Comparison of ENCODE assay signal across 12 mouse cellular contexts in genomic region chrX:162113257-162113656, GRCm38 (mm10). TPM values are rescaled to one million over a fixed set of nuclear protein-coding genes. Genes with fewer than 3 reads are reported as not detected.
A peak's percentile ranks its signal among the peaks of the same experiment; 100 is the strongest.
DNase-seq lines count a peak whose midpoint lies in the region; ATAC-seq and TF ChIP-seq lines count a peak whose summit lies in the region.
"Had no signal": no experiment of that assay in that cellular context is flagged by ENCODE, and none has a peak within 500 bp of the region (broad histone marks: within the 10 kb centered on the region; RNA-seq: fewer than 3 reads in every experiment).

No protein-coding gene starts in this region.

- no peak for ATAC-seq in midbrain, postnatal 0 days (ENCODE audit: low FRiP score)
- no peak for ATAC-seq in midbrain, embryonic 16.5 days
- ATAC-seq in kidney, postnatal 0 days (replicated peaks; ENCODE audit: low FRiP score, low read depth): no peak
- ATAC-seq: forebrain, embryonic 16.5 days had no signal

- H3K4me1 ChIP-seq in midbrain, postnatal 0 days (ENCODE audit: insufficient read depth, low read length): no peaks in the 10 kb centered on the region
- no peaks in the 10 kb centered on the region for H3K4me1 ChIP-seq in midbrain, embryonic 16.5 days (ENCODE audit: control insufficient read depth, insufficient read depth, low read length)
- no peaks in the 10 kb centered on the region for H3K4me1 ChIP-seq in kidney, postnatal 0 days (replicated peaks; ENCODE audit: insufficient read depth, low read length)
- H3K4me1 ChIP-seq in cerebellum, adult 2 months (ENCODE audit: control insufficient read depth, insufficient read depth, low read length): no peaks in the 10 kb centered on the region
- H3K4me1 ChIP-seq: liver, embryonic 13.5 days had no signal

- peak; percentile 34 to 47 for DNase-seq in cerebellum, postnatal 10 days
- DNase-seq in cerebellum, adult 18-20 months: no peak
- DNase-seq in midbrain, postnatal 0 days (ENCODE audit: low spot score): peak; percentile 25
- DNase-seq in kidney, postnatal 0 days (ENCODE audit: low spot score): peak; percentile 47
- peak; percentile 25 for DNase-seq in yolk sac, embryonic 10.5 days (ENCODE audit: low spot score)
- no peak for DNase-seq in cerebellum, adult 2 months
- no peak for DNase-seq in ovary, adult 18-20 months (ENCODE audit: low spot score)
- DNase-seq: layer of hippocampus, adult 9-11 months; liver, embryonic 13.5 days had no signal

- no peaks in the 10 kb centered on the region for H3K9me3 ChIP-seq in midbrain, postnatal 0 days (ENCODE audit: low read length)
- no peaks in the 10 kb centered on the region for H3K9me3 ChIP-seq in midbrain, embryonic 16.5 days (replicated peaks; ENCODE audit: control insufficient read depth, low read length, poor library complexity, severe bottlenecking)
- no peaks in the 10 kb centered on the region for H3K9me3 ChIP-seq in kidney, postnatal 0 days (replicated peaks; ENCODE audit: low read length)
- H3K9me3 ChIP-seq: heart, embryonic 15.5 days; liver, embryonic 13.5 days had no signal

- TF ChIP-seq CTCF in midbrain, postnatal 0 days (IDR thresholded peaks at IDR 0.05): no peak
- TF ChIP-seq CTCF in kidney, postnatal 0 days (IDR thresholded peaks at IDR 0.05; ENCODE audit: low read depth): no peak
- no peak for TF ChIP-seq CTCF in cerebellum, adult 2 months (IDR thresholded peaks at IDR 0.05; ENCODE audit: borderline replicate concordance, insufficient read depth, low read depth, low read length)

- 62% methylated on average over 5 of the region's 5 CpGs for WGBS in midbrain, postnatal 0 days
- WGBS in midbrain, embryonic 16.5 days: 70% methylated on average over 5 of the region's 5 CpGs
- WGBS in kidney, postnatal 0 days: 46% methylated on average over 5 of the region's 5 CpGs
- WGBS in cerebellum, adult 2 months: 28% methylated on average over 5 of the region's 5 CpGs

- no peaks in the 10 kb centered on the region for H3K36me3 ChIP-seq in midbrain, postnatal 0 days (ENCODE audit: insufficient read depth, low read length)
- H3K36me3 ChIP-seq in midbrain, embryonic 16.5 days (ENCODE audit: control insufficient read depth, insufficient read depth, low read length): no peaks in the 10 kb centered on the region
- no peaks in the 10 kb centered on the region for H3K36me3 ChIP-seq in kidney, postnatal 0 days (ENCODE audit: insufficient read depth, low read length)
- H3K36me3 ChIP-seq: heart, embryonic 15.5 days; liver, embryonic 13.5 days had no signal

- H3K4me2 ChIP-seq in midbrain, postnatal 0 days (ENCODE audit: low read depth, low read length, poor library complexity, severe bottlenecking): no peak overlapping the region
- H3K4me2 ChIP-seq in midbrain, embryonic 16.5 days (ENCODE audit: low read length): no peak overlapping the region
- H3K4me2 ChIP-seq in kidney, postnatal 0 days (ENCODE audit: low read length): no peak overlapping the region
- H3K4me2 ChIP-seq: heart, embryonic 15.5 days; liver, embryonic 13.5 days had no signal

- H3K27ac ChIP-seq in midbrain, postnatal 0 days (ENCODE audit: low read depth, low read length): no peak overlapping the region
- no peak overlapping the region for H3K27ac ChIP-seq in midbrain, embryonic 16.5 days (ENCODE audit: low read length)
- no peak overlapping the region for H3K27ac ChIP-seq in kidney, postnatal 0 days
- no peak overlapping the region for H3K27ac ChIP-seq in cerebellum, adult 2 months (ENCODE audit: insufficient read depth, low read length)
- H3K27ac ChIP-seq: heart, embryonic 15.5 days; liver, embryonic 13.5 days had no signal

- no peak overlapping the region for H3K4me3 ChIP-seq in midbrain, postnatal 0 days (ENCODE audit: low read depth, low read length)
- no peak overlapping the region for H3K4me3 ChIP-seq in midbrain, embryonic 16.5 days (ENCODE audit: low read depth, low read length)
- no peak overlapping the region for H3K4me3 ChIP-seq in kidney, postnatal 0 days (replicated peaks; ENCODE audit: low read depth, low read length)
- H3K4me3 ChIP-seq in cerebellum, adult 2 months (replicated peaks; ENCODE audit: insufficient read depth, low read depth, low read length): no peak overlapping the region
- H3K4me3 ChIP-seq: heart, embryonic 15.5 days; liver, embryonic 13.5 days had no signal

- TF ChIP-seq POLR2A in cerebellum, adult 2 months (IDR thresholded peaks at IDR 0.05; ENCODE audit: borderline replicate concordance, insufficient read depth, low read length): no peak

- peaks cover 12% of the 10 kb centered on the region; the same call in 1 of the 2 replicates for H3K27me3 ChIP-seq in midbrain, postnatal 0 days (ENCODE audit: insufficient read depth, low read length)
- H3K27me3 ChIP-seq in midbrain, embryonic 16.5 days (ENCODE audit: control insufficient read depth, insufficient read depth, low read depth, low read length): peaks cover 2% of the 10 kb centered on the region
- no peaks in the 10 kb centered on the region for H3K27me3 ChIP-seq in kidney, postnatal 0 days (ENCODE audit: insufficient read depth, low read length)
- H3K27me3 ChIP-seq in cerebellum, adult 2 months (ENCODE audit: control insufficient read depth, insufficient read depth, low read length): no peaks in the 10 kb centered on the region
- H3K27me3 ChIP-seq: liver, embryonic 13.5 days had no signal

- H3K9ac ChIP-seq in midbrain, postnatal 0 days (replicated peaks; ENCODE audit: low read length, poor library complexity, severe bottlenecking): no peak overlapping the region
- no peak overlapping the region for H3K9ac ChIP-seq in midbrain, embryonic 16.5 days (ENCODE audit: low read depth, low read length)
- no peak overlapping the region for H3K9ac ChIP-seq in kidney, postnatal 0 days (ENCODE audit: low read depth, low read length)
- H3K9ac ChIP-seq: heart, embryonic 15.5 days; liver, embryonic 13.5 days had no signal

RNA-seq across cellular contexts. Expression of gene Nhs, which starts 46.3 kb away (rescaled TPM):
- total RNA-seq in midbrain, postnatal 0 days (2014; rRNA removed): 19.1 and 22.7 TPM in 2 replicates
- polyA plus RNA-seq in midbrain, postnatal 0 days (2015; fragmentation: Nextera tagmentation; extraction: Ambion mirVana): 3.4 and 4.3 TPM in 2 replicates
- polyA plus RNA-seq in midbrain, embryonic 16.5 days (2015; fragmentation: Nextera tagmentation; extraction: Ambion mirVana): 3.4 and 3.8 TPM in 2 replicates
- 2.7 and 2.8 TPM in 2 replicates for polyA plus RNA-seq in kidney, postnatal 0 days (2015; fragmentation: Nextera tagmentation; extraction: Ambion mirVana)
- polyA plus RNA-seq in cerebellum, adult 2 months (2012; rRNA removed): 1.4 and 1.8 TPM in 2 replicates

Comparison
In these comparisons a context has a peak if more than half of its experiments do, and no peak if none do; other contexts are left out.
1. DNase-seq: peak in cerebellum, postnatal 10 days (2 of 2), midbrain, postnatal 0 days (single experiment), kidney, postnatal 0 days (single experiment) and yolk sac, embryonic 10.5 days (single experiment); none in cerebellum, adult 18-20 months (0 of 2), cerebellum, adult 2 months (0 of 2) and ovary, adult 18-20 months (single experiment).